Mouse (Mus musculus): Measurements from ENCODE around the gene Prss2. TPM values are rescaled to one million over a fixed set of nuclear protein-coding genes. Genes with fewer than 3 reads are reported as not detected.

The Prss2 gene
- not detected for polyA plus RNA-seq (2014; fragmentation: Illumina TruSeq; extraction: RNeasy Lipid Tissue Mini Kit (QIAGEN cat#74804); ENCODE audit: low read depth, low replicate concordance)

DNA sequence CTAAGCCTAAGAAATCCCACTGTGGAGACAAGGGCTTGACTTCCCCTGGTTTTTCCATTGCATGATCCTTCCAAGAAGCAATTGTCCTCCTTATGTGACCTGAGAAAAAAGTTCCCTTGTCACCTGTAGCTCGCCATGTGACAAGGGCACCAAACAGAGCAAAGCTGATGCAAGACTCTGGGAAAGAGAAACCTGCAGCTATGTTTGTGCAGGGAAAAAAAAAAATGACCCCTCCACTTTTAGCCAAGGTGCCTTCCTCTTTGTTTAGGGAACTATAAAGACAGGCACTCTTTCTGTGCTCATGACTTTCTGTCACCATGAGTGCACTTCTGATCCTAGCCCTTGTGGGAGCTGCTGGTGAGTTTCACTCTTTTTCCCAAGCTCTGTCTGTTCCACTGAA lies at the start of gene Prss2:
Gene Prss2 (plus strand): TSS at position 301 of the 400 bp plus-strand sequence.

Other genes starting within 250 kb of the Prss2 start
- not detected for gene Try4, start 219.5 kb upstream of the Prss2 start, polyA plus RNA-seq (2014; fragmentation: Illumina TruSeq; extraction: RNeasy Lipid Tissue Mini Kit (QIAGEN cat#74804); ENCODE audit: low read depth, low replicate concordance)
- not detected for gene Try5, start 204.9 kb upstream of the Prss2 start, polyA plus RNA-seq (2014; fragmentation: Illumina TruSeq; extraction: RNeasy Lipid Tissue Mini Kit (QIAGEN cat#74804); ENCODE audit: low read depth, low replicate concordance)
- not detected for gene Try10, start 167.7 kb upstream of the Prss2 start, polyA plus RNA-seq (2014; fragmentation: Illumina TruSeq; extraction: RNeasy Lipid Tissue Mini Kit (QIAGEN cat#74804); ENCODE audit: low read depth, low replicate concordance)
- gene Prss3, start 144.1 kb upstream of the Prss2 start, polyA plus RNA-seq (2014; fragmentation: Illumina TruSeq; extraction: RNeasy Lipid Tissue Mini Kit (QIAGEN cat#74804); ENCODE audit: low read depth, low replicate concordance), result not detected
- gene Gm5771, start 129.4 kb upstream of the Prss2 start, polyA plus RNA-seq (2014; fragmentation: Illumina TruSeq; extraction: RNeasy Lipid Tissue Mini Kit (QIAGEN cat#74804); ENCODE audit: low read depth, low replicate concordance), result not detected
- gene Gm10334, start 75.6 kb upstream of the Prss2 start, polyA plus RNA-seq (2014; fragmentation: Illumina TruSeq; extraction: RNeasy Lipid Tissue Mini Kit (QIAGEN cat#74804); ENCODE audit: low read depth, low replicate concordance), result not detected
- not detected for gene Prss1, start 62.9 kb upstream of the Prss2 start, polyA plus RNA-seq (2014; fragmentation: Illumina TruSeq; extraction: RNeasy Lipid Tissue Mini Kit (QIAGEN cat#74804); ENCODE audit: low read depth, low replicate concordance)
- not detected for gene Ephb6, start 83.7 kb downstream of the Prss2 start, polyA plus RNA-seq (2014; fragmentation: Illumina TruSeq; extraction: RNeasy Lipid Tissue Mini Kit (QIAGEN cat#74804); ENCODE audit: low read depth, low replicate concordance)
- 0.20 TPM for gene Trpv6, start 114.6 kb downstream of the Prss2 start, polyA plus RNA-seq (2014; fragmentation: Illumina TruSeq; extraction: RNeasy Lipid Tissue Mini Kit (QIAGEN cat#74804); ENCODE audit: low read depth, low replicate concordance)
- gene Trpv5, start 159.0 kb downstream of the Prss2 start, polyA plus RNA-seq (2014; fragmentation: Illumina TruSeq; extraction: RNeasy Lipid Tissue Mini Kit (QIAGEN cat#74804); ENCODE audit: low read depth, low replicate concordance), result 26.6 TPM
- gene Llcfc1, start 162.6 kb downstream of the Prss2 start, polyA plus RNA-seq (2014; fragmentation: Illumina TruSeq; extraction: RNeasy Lipid Tissue Mini Kit (QIAGEN cat#74804); ENCODE audit: low read depth, low replicate concordance), result 0.93 TPM
- gene Kel, start 182.6 kb downstream of the Prss2 start, polyA plus RNA-seq (2014; fragmentation: Illumina TruSeq; extraction: RNeasy Lipid Tissue Mini Kit (QIAGEN cat#74804); ENCODE audit: low read depth, low replicate concordance), result not detected

Data from kidney, adult 10 weeks (tissue).